In genomic region chr8:106132356-106132755, GRCm38 (mm10) we compare ENCODE assay signal across 20 mouse cellular contexts. TPM values are rescaled to one million over a fixed set of nuclear protein-coding genes. Genes with fewer than 3 reads are reported as not detected.
"Had no signal": no experiment of that assay in that cellular context is flagged by ENCODE, and none has a peak within 500 bp of the region (broad histone marks: within the 10 kb centered on the region; RNA-seq: fewer than 3 reads in every experiment).

No protein-coding gene starts in this region.

- DNase-seq: liver, postnatal 0 days; lung, adult 2 months; lung, postnatal 14 days; lung, postnatal 36 days; right cerebral cortex, postnatal 14 days; spleen, adult 18-20 months; thymus, adult 18-20 months; thymus, postnatal 14 days; thymus, postnatal 36 days had no signal

- ATAC-seq: liver, postnatal 0 days; lung, postnatal 0 days; midbrain, embryonic 13.5 days; midbrain, embryonic 15.5 days had no signal

- H3K9ac ChIP-seq: liver, postnatal 0 days; lung, embryonic 15.5 days; midbrain, embryonic 13.5 days; midbrain, embryonic 15.5 days; neural tube, embryonic 12.5 days had no signal

- H3K9me3 ChIP-seq: lung, embryonic 15.5 days; midbrain, embryonic 13.5 days; midbrain, embryonic 15.5 days; neural tube, embryonic 12.5 days had no signal

- H3K27ac ChIP-seq: lung, embryonic 15.5 days; macrophage; midbrain, embryonic 13.5 days; midbrain, embryonic 15.5 days; neural tube, embryonic 12.5 days had no signal

- H3K4me3 ChIP-seq: lung, embryonic 15.5 days; midbrain, embryonic 13.5 days; midbrain, embryonic 15.5 days; neural tube, embryonic 12.5 days had no signal

- H3K4me2 ChIP-seq: lung, embryonic 15.5 days; midbrain, embryonic 11.5 days; midbrain, embryonic 13.5 days; midbrain, embryonic 15.5 days; neural tube, embryonic 12.5 days had no signal

RNA-seq across cellular contexts. Expression of gene Esrp2, which starts 4.4 kb away (rescaled TPM):
- total RNA-seq: megakaryocyte progenitor cell, adult 5-6 weeks; monocyte, adult 5-6 weeks; neutrophil, adult 5-6 weeks had no signal
- polyA plus RNA-seq: macrophage; neural tube, embryonic 14.5 days had no signal
